Mouse (Mus musculus): Measurements from ENCODE around the gene Atp6v0d1. TPM values are rescaled to one million over a fixed set of nuclear protein-coding genes. Genes with fewer than 3 reads are reported as not detected.
"Not testable (repeated sequence)": the region's sequence is repeated elsewhere in the genome, so short reads cannot be mapped to it uniquely, and the experiment has no call there.

Atp6v0d1 gene
- polyA plus RNA-seq, 1 experiment from 2014 or later: 51.0 TPM

DNA sequence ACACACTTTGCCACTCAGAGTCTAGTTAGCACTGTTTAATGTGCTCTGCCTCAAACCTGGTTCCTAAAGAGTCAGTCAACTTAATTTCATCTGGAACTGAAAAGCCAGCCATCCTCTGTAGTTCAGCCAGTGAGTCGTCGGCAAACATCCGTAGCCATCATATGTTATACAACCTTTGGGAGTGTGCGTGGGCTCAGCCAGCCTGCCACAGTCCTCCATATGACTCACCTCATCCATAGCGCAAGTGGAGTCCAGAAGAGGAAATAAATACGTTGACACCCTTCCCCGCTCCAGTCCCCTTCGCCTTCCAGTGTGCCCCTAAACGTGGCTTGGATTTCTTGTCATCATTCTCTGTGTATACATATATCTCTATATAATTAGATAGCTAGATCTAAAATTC is 6.0 kb upstream of the Atp6v0d1 start:
- Histone ChIP-seq H3K4me3 (no peak overlapping the region), H3K9me3 (replicated peaks) (no peaks in the 10 kb centered on the region), H3K27me3 (replicated peaks) (peaks cover 9% of the 10 kb centered on the region; the same call in 1 of the 2 replicates), H3K4me1 (peaks cover 7% of the 10 kb centered on the region), H3K4me2 (no peak overlapping the region), H3K36me3 (no peaks in the 10 kb centered on the region), H3K27ac (no peak overlapping the region), H3K9ac (no peak overlapping the region)
- WGBS (ENCODE audit: insufficient replicate concordance): 74% methylated on average over 9 of the region's 9 CpGs
- ATAC-seq: no peak

GRCm38 (mm10) chr8:105566703-105567595 is 1.1 kb upstream of the Atp6v0d1 start:
- WGBS (ENCODE audit: insufficient replicate concordance): 20% methylated on average over 27 of the region's 27 CpGs
- no peak for ATAC-seq
- Histone ChIP-seq H3K27me3 (replicated peaks) (no peaks in the 10 kb centered on the region; the same call in 1 of the 2 replicates), H3K4me1 (peaks cover 44% of the 10 kb centered on the region), H3K9ac (peak overlapping the region; percentile 70), H3K4me3 (peak overlapping the region; percentile 83), H3K9me3 (replicated peaks) (no peaks in the 10 kb centered on the region), H3K27ac (peak overlapping the region; percentile 77), H3K36me3 (peaks cover 10% of the 10 kb centered on the region), H3K4me2 (peak overlapping the region; percentile 87)

- Histone ChIP-seq H3K4me2 (peak overlapping the region; percentile 87), H3K36me3 (peaks cover 13% of the 10 kb centered on the region), H3K9ac (peak overlapping the region; percentile 95), H3K4me3 (peak overlapping the region; percentile 83), H3K4me1 (peaks cover 51% of the 10 kb centered on the region), H3K27ac (peak overlapping the region; percentile 86), H3K9me3 (replicated peaks) (no peaks in the 10 kb centered on the region), H3K27me3 (replicated peaks) (no peaks in the 10 kb centered on the region; the same call in 1 of the 2 replicates)
- WGBS (ENCODE audit: insufficient replicate concordance): 1% methylated on average over 31 of the region's 31 CpGs
- peak; percentile 60 for ATAC-seq
Observed at GRCm38 (mm10) chr8:105565401-105565881, 406 bp downstream of the Atp6v0d1 start.

DNA sequence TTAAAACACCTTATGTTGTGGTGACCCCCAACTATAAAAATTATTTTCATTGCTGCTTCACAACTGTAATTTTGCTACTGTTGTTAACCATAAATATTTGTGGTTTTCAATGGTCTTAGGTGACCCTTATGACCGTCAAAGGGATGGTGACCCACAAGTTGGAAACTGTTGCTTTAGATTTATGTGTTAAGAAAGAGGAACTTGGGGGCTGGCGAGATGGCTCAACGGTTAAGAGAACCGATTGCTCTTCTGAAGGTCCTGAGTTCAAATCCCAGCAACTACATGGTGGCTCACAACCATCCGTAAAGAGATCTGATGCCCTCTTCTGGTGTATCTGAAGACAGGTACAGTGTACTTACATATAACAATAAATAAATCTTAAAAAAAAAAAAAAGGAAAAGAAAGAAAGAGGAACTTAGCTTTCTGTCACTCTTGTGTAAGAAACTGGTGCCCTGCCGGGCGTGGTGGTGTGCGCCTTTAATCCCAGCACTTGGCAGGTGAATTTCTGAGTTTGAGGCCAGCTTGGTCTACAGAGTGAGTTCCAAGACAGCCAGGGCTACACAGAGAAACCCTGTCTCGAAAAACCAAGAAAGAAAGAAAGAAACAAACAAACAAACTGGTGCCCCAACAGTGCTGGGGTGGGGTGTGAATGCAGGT is 1.1 kb downstream of the Atp6v0d1 start:
- H3K36me3 ChIP-seq: peaks cover 18% of the 10 kb centered on the region
- not testable (repeated sequence) for H3K9me3 ChIP-seq (replicated peaks); H3K27me3 ChIP-seq (replicated peaks); ATAC-seq
- peak overlapping the region; percentile 86 for H3K27ac ChIP-seq
- WGBS (ENCODE audit: insufficient replicate concordance): 38% methylated on average over 9 of the region's 9 CpGs
- peaks cover 51% of the 10 kb centered on the region for H3K4me1 ChIP-seq
- H3K9ac ChIP-seq: peak overlapping the region; percentile 95
- H3K4me3 ChIP-seq: peak overlapping the region; percentile 83
- peak overlapping the region; percentile 87 for H3K4me2 ChIP-seq

DNA sequence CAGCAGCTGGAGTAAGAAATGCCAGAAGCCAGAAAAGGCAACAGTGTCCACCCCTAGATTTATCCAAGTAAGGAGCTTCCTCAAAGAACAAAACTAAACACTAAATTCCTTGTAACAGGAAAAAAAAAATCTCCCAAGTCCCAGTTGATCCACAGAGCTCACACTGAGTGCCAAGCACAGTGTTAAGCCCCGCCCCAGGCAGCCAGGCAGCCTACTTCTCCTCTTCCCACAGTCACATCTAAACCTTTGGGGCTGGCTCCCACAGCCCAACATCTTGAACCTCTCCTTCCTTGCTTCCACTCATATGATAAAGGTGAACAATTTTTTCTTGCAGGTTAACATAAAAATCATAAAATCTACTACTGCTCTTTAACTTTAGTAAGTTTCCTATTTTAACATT is 2.0 kb downstream of the Atp6v0d1 start:
- ATAC-seq: no peak
- WGBS (ENCODE audit: insufficient replicate concordance): 79% methylated on average over 1 of the region's 1 CpGs
- Histone ChIP-seq H3K4me1 (peaks cover 51% of the 10 kb centered on the region), H3K27ac (no peak overlapping the region), H3K9me3 (replicated peaks) (no peaks in the 10 kb centered on the region), H3K4me2 (peak overlapping the region; percentile 9; the same call in 1 of the 2 replicates), H3K27me3 (replicated peaks) (no peaks in the 10 kb centered on the region; the same call in 1 of the 2 replicates), H3K9ac (no peak overlapping the region), H3K36me3 (peaks cover 26% of the 10 kb centered on the region), H3K4me3 (no peak overlapping the region)

- H3K27me3 ChIP-seq (replicated peaks): no peaks in the 10 kb centered on the region; the same call in 1 of the 2 replicates
- H3K36me3 ChIP-seq: peaks cover 33% of the 10 kb centered on the region
- no peak overlapping the region for H3K9ac ChIP-seq
- ATAC-seq: no peak
- no peak overlapping the region for H3K4me2 ChIP-seq
- H3K9me3 ChIP-seq (replicated peaks): no peaks in the 10 kb centered on the region
- peaks cover 51% of the 10 kb centered on the region for H3K4me1 ChIP-seq
- H3K27ac ChIP-seq: 0 out of 2 replicates have a peak overlapping the region, but pooled peaks have one; percentile 34
- no peak overlapping the region for H3K4me3 ChIP-seq
- 81% methylated on average over 3 of the region's 3 CpGs for WGBS (ENCODE audit: insufficient replicate concordance)
Observed at GRCm38 (mm10) chr8:105562863-105563262, 3.0 kb downstream of the Atp6v0d1 start.

- H3K9ac ChIP-seq: no peak overlapping the region
- no peaks in the 10 kb centered on the region for H3K4me1 ChIP-seq
- no peak overlapping the region for H3K4me3 ChIP-seq
- peaks cover 23% of the 10 kb centered on the region for H3K36me3 ChIP-seq
- WGBS (ENCODE audit: insufficient replicate concordance): 80% methylated on average over 3 of the region's 3 CpGs
- ATAC-seq: no peak
- H3K4me2 ChIP-seq: no peak overlapping the region
- H3K9me3 ChIP-seq (replicated peaks): no peaks in the 10 kb centered on the region
- H3K27me3 ChIP-seq (replicated peaks): no peaks in the 10 kb centered on the region
- H3K27ac ChIP-seq: no peak overlapping the region
Observed at GRCm38 (mm10) chr8:105555230-105555629, 10.6 kb downstream of the Atp6v0d1 start.

- Histone ChIP-seq H3K36me3 (peaks cover 11% of the 10 kb centered on the region), H3K4me3 (no peak overlapping the region), H3K27ac (no peak overlapping the region), H3K27me3 (replicated peaks) (no peaks in the 10 kb centered on the region), H3K4me2 (no peak overlapping the region), H3K9me3 (replicated peaks) (no peaks in the 10 kb centered on the region), H3K4me1 (no peaks in the 10 kb centered on the region), H3K9ac (no peak overlapping the region)
- peak; percentile 78 for ATAC-seq
Observed at GRCm38 (mm10) chr8:105554087-105554486, 11.8 kb downstream of the Atp6v0d1 start.

DNA sequence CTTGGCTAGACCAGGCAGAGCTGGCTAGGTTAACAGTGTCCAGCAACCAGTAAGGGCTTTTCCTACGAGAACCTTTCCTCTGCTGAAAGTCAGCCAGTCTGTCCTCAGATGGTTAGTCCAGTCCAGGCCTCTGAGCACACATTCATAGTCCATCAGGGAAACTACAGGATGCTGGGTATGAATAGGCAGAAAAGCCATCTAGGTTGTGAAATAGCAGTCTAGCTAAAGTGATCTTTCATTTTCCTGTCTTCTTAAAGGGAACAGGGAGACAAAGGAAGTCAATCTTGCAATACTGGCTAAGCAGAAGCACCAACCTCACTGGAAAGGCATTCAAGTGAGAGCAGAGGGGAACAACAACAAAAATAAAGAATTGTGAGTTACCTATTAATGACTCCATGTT is 13.0 kb downstream of the Atp6v0d1 start:
- no peak overlapping the region for H3K9ac ChIP-seq
- peaks cover 2% of the 10 kb centered on the region for H3K36me3 ChIP-seq
- no peak overlapping the region for H3K4me2 ChIP-seq
- H3K4me3 ChIP-seq: no peak overlapping the region
- 74% methylated on average over 1 of the region's 1 CpGs for WGBS (ENCODE audit: insufficient replicate concordance)
- no peaks in the 10 kb centered on the region for H3K9me3 ChIP-seq (replicated peaks)
- ATAC-seq: no peak
- no peaks in the 10 kb centered on the region for H3K27me3 ChIP-seq (replicated peaks)
- no peak overlapping the region for H3K27ac ChIP-seq
- no peaks in the 10 kb centered on the region for H3K4me1 ChIP-seq

DNA sequence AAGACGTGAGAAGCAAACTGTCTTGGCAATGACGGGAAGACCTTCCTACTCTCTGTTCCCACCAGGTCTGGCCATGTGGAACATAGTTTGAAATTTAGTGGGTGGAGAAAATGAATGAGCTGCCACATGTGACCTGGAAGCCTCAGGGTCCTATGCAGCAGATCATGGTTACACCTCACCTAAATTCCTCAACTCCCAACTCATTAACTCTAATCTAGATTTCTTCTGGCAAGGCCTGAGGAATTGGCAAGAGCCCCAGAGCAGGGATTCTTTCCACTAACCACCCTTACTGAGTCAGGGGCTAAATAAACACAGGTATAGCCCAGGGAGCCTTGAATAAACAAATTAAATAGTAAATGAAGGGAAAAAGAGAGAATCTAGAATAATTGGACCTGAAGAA is 13.8 kb downstream of the Atp6v0d1 start:
- no peak overlapping the region for H3K4me2 ChIP-seq
- H3K36me3 ChIP-seq: no peaks in the 10 kb centered on the region
- H3K4me3 ChIP-seq: no peak overlapping the region
- WGBS (ENCODE audit: insufficient replicate concordance): 78% methylated on average over 2 of the region's 2 CpGs
- no peak overlapping the region for H3K9ac ChIP-seq
- no peaks in the 10 kb centered on the region for H3K9me3 ChIP-seq (replicated peaks)
- ATAC-seq: no peak
- no peak overlapping the region for H3K27ac ChIP-seq
- H3K4me1 ChIP-seq: peaks cover 4% of the 10 kb centered on the region; the same call in 1 of the 2 replicates
- H3K27me3 ChIP-seq (replicated peaks): no peaks in the 10 kb centered on the region

GRCm38 (mm10) chr8:105550083-105550482 is 15.8 kb downstream of the Atp6v0d1 start:
- Histone ChIP-seq H3K9ac (no peak overlapping the region), H3K4me1 (peaks cover 23% of the 10 kb centered on the region), H3K27me3 (replicated peaks) (no peaks in the 10 kb centered on the region), H3K27ac (no peak overlapping the region), H3K4me2 (no peak overlapping the region), H3K4me3 (no peak overlapping the region), H3K36me3 (no peaks in the 10 kb centered on the region), H3K9me3 (replicated peaks) (no peaks in the 10 kb centered on the region)
- WGBS (ENCODE audit: insufficient replicate concordance): 66% methylated on average over 2 of the region's 2 CpGs
- ATAC-seq: no peak

DNA sequence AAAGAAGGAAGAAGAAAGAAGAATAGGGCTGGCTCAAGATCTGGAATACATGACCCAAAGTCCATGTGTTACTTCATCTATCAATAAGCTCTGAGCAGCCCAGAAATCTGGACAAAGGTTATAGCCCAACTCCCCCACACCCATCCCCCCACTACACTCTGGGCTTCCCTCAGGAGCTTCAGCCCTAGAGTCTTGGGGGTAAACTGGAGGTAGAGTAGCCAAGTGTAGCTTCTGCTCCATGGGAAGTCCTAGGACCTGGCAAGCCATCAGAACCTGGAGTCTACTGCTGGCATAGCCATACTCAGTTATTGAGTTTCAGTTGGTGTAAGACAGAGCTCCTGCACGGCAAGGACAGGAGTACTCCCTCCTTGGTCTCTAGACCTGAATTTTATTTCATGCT is 16.3 kb downstream of the Atp6v0d1 start:
- 89% methylated on average over 1 of the region's 1 CpGs for WGBS (ENCODE audit: insufficient replicate concordance)
- no peak for ATAC-seq
- Histone ChIP-seq H3K36me3 (no peaks in the 10 kb centered on the region), H3K9ac (no peak overlapping the region), H3K9me3 (replicated peaks) (no peaks in the 10 kb centered on the region), H3K4me3 (no peak overlapping the region), H3K4me2 (no peak overlapping the region), H3K4me1 (peaks cover 29% of the 10 kb centered on the region), H3K27ac (no peak overlapping the region), H3K27me3 (replicated peaks) (no peaks in the 10 kb centered on the region)

Measured in liver, embryonic 12.5 days (tissue).